Mouse (Mus musculus): ENCODE results near the gene Sfxn1.

DNA sequence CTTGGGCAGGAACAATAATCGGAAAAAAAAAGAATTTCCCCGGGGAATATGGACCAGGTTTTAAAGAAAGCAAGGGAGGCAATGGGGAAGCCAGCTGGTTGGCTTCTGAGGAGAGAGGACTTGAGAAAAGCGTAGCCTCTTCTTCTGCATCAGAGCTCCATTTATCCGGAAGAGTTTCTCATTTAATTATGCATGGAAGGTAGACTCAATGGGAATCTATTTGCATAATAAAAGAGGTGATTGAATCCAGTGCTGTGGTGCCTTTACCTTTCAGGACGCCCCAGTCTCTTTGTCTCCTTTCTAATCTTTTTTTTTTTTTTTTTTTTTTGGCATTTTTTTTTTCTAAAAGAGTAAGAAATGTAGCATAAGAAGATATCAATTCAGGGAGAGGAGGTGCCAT, 46.7 kb downstream of the Sfxn1 start:
- no peak for TF ChIP-seq TAL1 (IDR thresholded peaks at IDR 0.05; ENCODE audit: low read length)
- TF ChIP-seq GATA1 (IDR thresholded peaks at IDR 0.05; ENCODE audit: low read length), result no peak
